Mouse (Mus musculus) small intestine, adult 2 months (tissue): ENCODE data around the gene Edem1. TPM values are rescaled to one million over a fixed set of nuclear protein-coding genes. Genes with fewer than 3 reads are reported as not detected.
A peak's percentile ranks its signal among the peaks of the same experiment; 100 is the strongest.

Source experiments
- H3K27ac ChIP-seq: fragments of 200-500 bp; 2 replicates; pipeline ENCODE4 v1.5.1; 2012; ENCODE audit warnings: low read depth, low read length, control low read depth, inconsistent platforms; ENCODE audit not compliant: insufficient read depth
- H3K27me3 ChIP-seq: fragments of 200-500 bp; 2 replicates; pipeline ENCODE4 v1.6.1; 2012; ENCODE audit warnings: mild to moderate bottlenecking, moderate library complexity, low read length, inconsistent platforms; ENCODE audit not compliant: control insufficient read depth, insufficient read depth
- H3K36me3 ChIP-seq: fragments of 200-500 bp; 2 replicates; pipeline ENCODE4 v1.6.1; 2012; ENCODE audit warnings: mild to moderate bottlenecking, low read length, control low read depth, inconsistent platforms; ENCODE audit not compliant: control insufficient read depth, insufficient read depth
- H3K4me1 ChIP-seq: fragments of 200-500 bp; 2 replicates; pipeline ENCODE4 v1.6.1; 2012; ENCODE audit warnings: low read length, inconsistent platforms, mixed read lengths; ENCODE audit not compliant: control insufficient read depth, insufficient read depth, insufficient read length
- H3K4me3 ChIP-seq: fragments of 200-500 bp; 2 replicates; pipeline ENCODE4 v1.5.1; 2012; ENCODE audit warnings: low read depth, mild to moderate bottlenecking, control low read depth, inconsistent platforms, low read length, moderate library complexity
- CTCF ChIP-seq: fragments of 200-500 bp; IDR thresholded peaks from 2 replicates; pipeline ENCODE4 v1.5.1; 2012; ENCODE audit warnings: low read depth, mild to moderate bottlenecking, control low read depth, inconsistent platforms, low read length, moderate library complexity, mixed read lengths; ENCODE audit not compliant: insufficient replicate concordance, insufficient read length; ENCODE audit errors: extremely low read depth
- POLR2A ChIP-seq: fragments of 200-500 bp; IDR thresholded peaks from 2 replicates; pipeline ENCODE4 v1.6.1; 2012; ENCODE audit warnings: low read depth, mild to moderate bottlenecking, control low read depth, inconsistent platforms, low read length, moderate library complexity
- WGBS: fragments of 180-500 bp; shearing (Covaris S2); methylation state at CpG from one replicate; pipeline ENCODE4 v1.1.7; 2018; 5-methylcytosine and 5-hydroxymethylcytosine counted together
- polyA plus RNA-seq: library from polyadenylated mRNA; depleted of rRNA; stranded (reverse); fragments of >200 nt; gene quantifications from 2 replicates; pipeline ENCODE4 v1.2.3, GENCODE M21; 2012

The Edem1 gene
- polyA plus RNA-seq, 1 experiment = 55.9 TPM

DNA sequence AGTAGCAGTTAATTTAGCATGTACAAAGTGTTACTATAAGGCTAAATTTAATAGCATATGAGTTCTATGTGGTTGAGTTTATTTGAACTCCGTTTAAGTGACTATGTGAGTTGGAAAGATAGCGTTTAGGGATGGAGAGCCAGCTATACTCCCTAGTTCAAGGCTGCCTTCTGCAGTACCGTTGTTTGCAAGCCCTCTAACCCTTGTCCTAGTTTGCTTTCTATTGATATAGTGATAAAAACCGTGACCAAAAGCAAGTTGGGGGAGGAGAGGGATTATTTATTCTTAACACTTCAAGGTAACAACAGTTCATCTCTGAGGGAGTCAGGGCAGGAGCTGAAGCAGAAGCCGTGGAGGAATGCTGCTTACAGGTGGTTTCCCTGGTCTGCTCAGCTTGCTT lies 36.9 kb upstream of the Edem1 start:
- no peaks in the 10 kb centered on the region for H3K27me3 ChIP-seq
- H3K4me1 ChIP-seq = no peaks in the 10 kb centered on the region; the same call in 1 of the 2 replicates
- no peak for TF ChIP-seq POLR2A
- no peak for TF ChIP-seq CTCF
- H3K27ac ChIP-seq = no peak overlapping the region
- no peaks in the 10 kb centered on the region for H3K36me3 ChIP-seq
- 46% methylated on average over 5 of the region's 5 CpGs for WGBS
- H3K4me3 ChIP-seq = no peak overlapping the region

GRCm38 (mm10) chr6:108795912-108796311 lies 32.5 kb upstream of the Edem1 start:
- no peaks in the 10 kb centered on the region for H3K27me3 ChIP-seq
- H3K4me3 ChIP-seq = no peak overlapping the region
- no peaks in the 10 kb centered on the region; the same call in 1 of the 2 replicates for H3K4me1 ChIP-seq
- no peak overlapping the region for H3K27ac ChIP-seq
- H3K36me3 ChIP-seq = no peaks in the 10 kb centered on the region
- 79% methylated on average over 1 of the region's 1 CpGs for WGBS
- TF ChIP-seq POLR2A (no peak), CTCF (no peak)

DNA sequence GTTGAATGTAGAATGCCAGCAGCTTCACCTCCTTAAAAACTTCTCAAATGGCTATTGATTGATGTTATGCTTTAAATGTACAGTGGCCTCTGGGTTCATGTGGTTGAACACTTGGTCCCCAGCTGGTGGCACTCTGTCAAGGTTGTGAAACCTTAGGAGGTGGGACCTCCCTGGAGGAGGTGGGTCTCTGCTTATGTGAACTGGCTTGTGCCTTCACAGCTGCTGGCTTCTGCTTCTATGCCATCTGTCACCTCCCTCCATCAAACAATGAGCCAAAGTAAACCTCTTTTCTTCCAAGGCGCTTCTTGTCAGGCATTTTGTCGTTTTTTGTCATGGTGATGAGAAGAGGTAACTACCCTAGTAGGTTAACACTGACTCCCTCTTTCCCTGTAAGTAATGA lies 31.7 kb upstream of the Edem1 start:
- H3K4me3 ChIP-seq = no peak overlapping the region
- no peak overlapping the region for H3K27ac ChIP-seq
- 61% methylated on average over 2 of the region's 2 CpGs for WGBS
- H3K27me3 ChIP-seq = no peaks in the 10 kb centered on the region
- H3K4me1 ChIP-seq = no peaks in the 10 kb centered on the region; the same call in 1 of the 2 replicates
- H3K36me3 ChIP-seq = no peaks in the 10 kb centered on the region
- TF ChIP-seq CTCF (no peak), POLR2A (no peak)

GRCm38 (mm10) chr6:108805194-108805593 lies 23.2 kb upstream of the Edem1 start:
- no peak overlapping the region for H3K4me3 ChIP-seq
- peaks cover 8% of the 10 kb centered on the region for H3K4me1 ChIP-seq
- H3K27me3 ChIP-seq = no peaks in the 10 kb centered on the region
- no peaks in the 10 kb centered on the region for H3K36me3 ChIP-seq
- no peak for TF ChIP-seq CTCF
- WGBS = 68% methylated on average over 1 of the region's 1 CpGs
- H3K27ac ChIP-seq = no peak overlapping the region

DNA sequence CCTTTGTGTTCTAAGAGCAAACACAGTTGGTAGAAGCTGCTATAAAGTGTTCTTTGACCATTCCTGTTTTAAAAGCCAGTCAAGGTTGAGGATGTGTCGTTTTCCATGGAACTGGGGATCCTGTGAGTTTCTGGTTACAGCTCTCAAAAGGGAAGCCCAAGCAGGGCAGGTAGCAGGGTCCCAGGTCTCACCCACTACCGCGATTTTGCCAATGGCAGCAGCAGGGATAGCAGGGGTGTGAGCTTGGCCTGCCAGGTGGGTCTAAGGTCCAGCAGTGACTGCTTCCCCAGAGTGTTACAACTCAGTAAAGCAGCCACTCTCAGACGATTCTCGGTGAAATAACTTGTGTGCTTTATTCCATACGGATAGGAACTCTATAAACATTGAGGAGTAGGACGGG lies 22.6 kb upstream of the Edem1 start:
- Histone ChIP-seq H3K27me3 (no peaks in the 10 kb centered on the region), H3K27ac (no peak overlapping the region), H3K4me1 (peaks cover 11% of the 10 kb centered on the region), H3K4me3 (no peak overlapping the region), H3K36me3 (0 out of 2 replicates have a peak, but pooled peaks cover under 1% of the 10 kb centered on the region)
- WGBS = 64% methylated on average over 7 of the region's 7 CpGs
- no peak for TF ChIP-seq POLR2A
- no peak for TF ChIP-seq CTCF

- H3K4me3 ChIP-seq = no peak overlapping the region
- H3K36me3 ChIP-seq = 0 out of 2 replicates have a peak, but pooled peaks cover 1% of the 10 kb centered on the region
- TF ChIP-seq CTCF (no peak), POLR2A (no peak)
- no peaks in the 10 kb centered on the region for H3K27me3 ChIP-seq
- H3K27ac ChIP-seq = no peak overlapping the region
- WGBS = 74% methylated on average over 3 of the region's 3 CpGs
- peaks cover 13% of the 10 kb centered on the region for H3K4me1 ChIP-seq
Observed at GRCm38 (mm10) chr6:108807446-108807845, 21.0 kb upstream of the Edem1 start.

DNA sequence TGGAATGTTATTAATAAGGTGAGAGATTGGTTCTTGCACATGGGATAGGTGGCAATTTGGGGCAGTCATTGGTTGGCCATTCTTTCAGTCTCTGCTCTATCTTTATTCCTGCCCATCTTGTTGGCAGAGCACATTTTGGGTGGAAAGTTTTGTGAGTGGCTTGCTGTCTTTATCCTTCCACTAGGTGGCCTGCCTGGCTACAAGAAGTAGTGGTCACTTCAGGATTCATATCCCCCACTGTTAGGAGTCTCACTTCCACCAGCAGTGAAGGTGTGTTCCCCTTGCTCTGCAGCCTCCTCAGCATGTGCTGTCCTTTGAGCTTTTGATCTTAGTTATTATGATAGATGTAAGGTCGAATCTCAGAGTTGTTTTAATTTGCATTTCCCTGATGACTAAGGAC lies 19.7 kb upstream of the Edem1 start:
- H3K27me3 ChIP-seq = no peaks in the 10 kb centered on the region
- TF ChIP-seq CTCF (peak; percentile 19; the same call in 1 of the 2 replicates), POLR2A (no peak)
- no peak overlapping the region for H3K4me3 ChIP-seq
- 0 out of 2 replicates have a peak, but pooled peaks cover 1% of the 10 kb centered on the region for H3K36me3 ChIP-seq
- no peak overlapping the region for H3K27ac ChIP-seq
- H3K4me1 ChIP-seq = peaks cover 13% of the 10 kb centered on the region
- 25% methylated on average over 1 of the region's 1 CpGs for WGBS

GRCm38 (mm10) chr6:108810237-108810636 lies 18.2 kb upstream of the Edem1 start:
- H3K27ac ChIP-seq = no peak overlapping the region

More at GRCm38 (mm10) chr6:108810237-108810636, 18.2 kb upstream of the Edem1 start:
- Histone ChIP-seq H3K27me3 (no peaks in the 10 kb centered on the region), H3K4me3 (no peak overlapping the region), H3K36me3 (peaks cover 7% of the 10 kb centered on the region), H3K4me1 (peaks cover 11% of the 10 kb centered on the region)
- WGBS = 78% methylated on average over 10 of the region's 10 CpGs
- TF ChIP-seq CTCF (no peak), POLR2A (no peak)
